Mouse (Mus musculus): Measurements from ENCODE around the gene Ttc7b. TPM values are rescaled to one million over a fixed set of nuclear protein-coding genes. Genes with fewer than 3 reads are reported as not detected.

The Ttc7b gene
- total RNA-seq, 2 experiments from 2014 or later: 75.9 to 82.8 TPM

GRCm38 (mm10) chr12:100381941-100382340 lies 138.7 kb downstream of the Ttc7b start:
- DNase-seq: no peak

DNA sequence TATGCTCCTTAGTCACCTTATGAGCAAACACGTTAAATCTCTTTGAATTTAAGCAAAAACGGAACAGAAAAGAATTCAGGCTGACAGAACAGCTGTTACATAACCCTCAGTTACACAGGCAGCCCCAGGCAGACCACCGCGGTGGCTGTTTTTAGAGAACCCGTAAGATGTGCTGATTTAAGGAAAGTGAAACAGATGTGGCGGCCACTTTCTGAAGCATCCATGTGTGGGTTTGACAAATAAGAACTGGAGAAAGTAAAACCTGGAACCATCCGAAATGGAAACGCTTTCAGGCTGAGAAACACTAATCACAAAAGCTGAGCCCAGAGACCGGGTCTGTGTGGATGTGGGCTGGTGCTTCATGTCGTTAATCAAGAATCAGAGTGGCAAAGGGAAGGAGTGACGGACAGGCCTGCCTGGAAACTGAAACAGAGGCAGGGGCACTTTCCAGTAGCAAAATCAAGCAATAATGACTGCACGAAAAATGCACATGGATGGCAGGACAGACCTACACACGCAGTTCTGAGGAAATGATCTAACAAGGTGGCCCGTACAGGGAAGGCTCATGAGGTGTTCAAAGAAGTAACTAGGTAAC lies 139.8 kb downstream of the Ttc7b start:
- DNase-seq: no peak

- DNase-seq: no peak
These were observed 140.8 kb downstream of the Ttc7b start for GRCm38 (mm10) chr12:100379833-100380232.

GRCm38 (mm10) chr12:100378266-100378665 lies 142.4 kb downstream of the Ttc7b start:
- DNase-seq: no peak

GRCm38 (mm10) chr12:100377791-100378190 lies 142.8 kb downstream of the Ttc7b start:
- DNase-seq: no peak

DNA sequence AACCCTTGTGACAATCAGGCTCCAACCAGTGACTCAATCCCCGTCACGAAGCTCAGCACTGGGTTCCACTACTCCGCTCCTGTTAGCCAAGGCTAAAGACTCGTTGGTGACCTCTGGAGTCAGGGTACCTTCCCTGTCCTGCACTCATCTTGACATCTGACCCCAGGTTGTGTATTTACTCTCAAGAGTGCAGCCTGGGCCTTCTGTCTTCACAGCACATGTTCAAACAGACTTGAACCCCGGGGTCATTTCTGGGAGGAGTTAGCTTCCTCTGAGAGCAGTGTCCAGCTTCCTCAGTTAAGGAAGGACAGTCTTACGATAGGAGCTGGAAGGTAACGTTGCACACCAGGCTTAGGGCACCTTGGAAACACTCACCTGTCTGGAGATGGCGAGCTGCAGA lies 144.8 kb downstream of the Ttc7b start:
- no peak for DNase-seq

DNA sequence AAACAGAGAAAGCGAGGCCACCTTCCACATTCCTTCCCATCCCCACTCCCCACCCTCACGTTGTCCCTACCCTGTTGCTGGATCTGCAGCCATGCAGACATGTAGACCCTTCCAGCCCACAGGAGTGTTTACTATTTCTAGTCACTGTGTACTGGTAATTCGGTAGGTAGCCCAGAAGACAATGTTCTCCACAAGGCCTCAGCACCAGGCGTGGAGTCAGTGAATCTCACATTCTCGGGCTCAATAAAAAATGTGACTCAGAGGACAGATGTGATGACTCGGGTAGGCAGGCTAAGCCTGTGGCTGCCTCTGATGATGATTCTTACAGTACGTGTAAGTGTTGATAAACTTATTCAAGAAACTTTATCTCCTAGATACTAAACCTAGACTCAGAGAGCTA lies 147.8 kb downstream of the Ttc7b start:
- DNase-seq: peak; percentile 33 to 38

DNA sequence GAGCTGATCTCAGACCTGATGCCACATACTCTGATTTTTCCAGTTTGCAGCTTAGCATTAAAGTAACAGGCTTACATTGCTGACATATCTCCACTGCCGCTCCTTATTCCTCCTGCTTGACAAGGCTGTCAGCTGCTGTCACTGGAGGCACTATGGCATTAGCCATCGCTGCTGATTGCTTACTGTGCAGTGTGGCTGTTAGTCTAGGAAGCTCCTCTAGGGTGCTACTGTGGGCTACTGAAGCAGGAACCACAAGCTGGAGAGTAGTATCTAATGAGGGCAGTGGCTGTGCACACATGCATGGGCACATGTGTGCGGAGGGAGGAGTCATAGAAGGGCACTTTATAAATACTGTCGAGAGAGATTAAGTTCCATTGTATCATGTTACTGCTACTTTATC lies 148.6 kb downstream of the Ttc7b start:
- no peak for DNase-seq

DNA sequence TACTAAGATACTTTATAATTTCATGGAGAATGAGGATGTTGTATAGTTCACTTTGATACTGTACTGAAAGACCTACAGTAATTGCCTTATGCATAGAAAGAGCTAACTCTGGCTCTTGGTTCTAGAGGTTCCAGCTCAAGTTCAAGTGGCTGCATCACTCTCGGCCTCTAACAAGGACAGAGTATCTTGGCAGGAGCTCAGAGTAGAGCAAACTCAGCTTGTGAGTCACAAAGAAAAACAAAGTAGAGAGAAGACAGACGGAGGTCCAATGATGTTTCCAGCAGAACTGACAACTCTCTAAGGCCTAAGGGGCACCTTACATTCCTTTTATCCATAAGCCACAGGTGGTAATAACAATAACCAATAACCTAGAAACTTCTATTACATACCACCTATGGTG lies 150.8 kb downstream of the Ttc7b start:
- peak; percentile 32 to 49 for DNase-seq

DNA sequence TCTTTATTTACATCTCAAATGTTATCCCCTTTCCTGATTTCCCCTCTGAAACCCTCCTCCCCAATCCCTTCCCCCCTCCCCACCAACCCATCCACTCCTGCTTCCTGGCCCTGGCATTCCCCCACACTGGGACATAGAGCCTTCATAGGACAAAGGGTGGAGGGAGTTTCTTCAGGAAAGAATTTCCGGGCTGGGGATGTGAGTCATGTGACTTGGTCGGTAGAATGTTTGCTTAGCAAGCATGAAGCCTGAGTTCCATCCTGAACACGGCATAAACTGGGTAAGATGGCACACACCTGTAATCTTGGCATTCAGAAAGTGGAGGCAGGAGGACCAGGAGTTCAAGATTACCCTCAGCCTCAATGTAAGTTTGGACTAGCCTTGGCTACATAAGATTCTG lies 151.4 kb downstream of the Ttc7b start:
- no peak for DNase-seq

DNA sequence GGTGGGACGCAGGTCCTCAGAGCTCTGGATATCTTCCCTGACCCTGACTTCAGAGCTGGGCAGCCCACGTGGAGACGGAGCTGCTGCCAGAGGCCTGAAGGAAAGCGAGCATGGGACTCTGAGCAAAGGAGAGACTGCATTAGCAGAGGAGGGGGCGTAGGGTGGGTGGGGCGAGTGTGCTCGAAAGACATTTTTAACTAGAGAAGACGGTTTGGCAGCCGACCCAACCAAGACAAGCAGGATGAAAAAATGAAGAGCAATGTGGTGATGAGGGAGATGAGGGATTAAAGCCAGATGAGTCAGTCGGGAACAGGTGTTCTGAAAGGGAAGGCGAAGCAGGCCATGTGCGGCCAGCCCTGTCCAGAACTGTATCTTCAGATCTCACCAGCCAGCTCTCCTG lies 159.3 kb downstream of the Ttc7b start:
- DNase-seq: no peak

- DNase-seq: no peak
These were observed 162.5 kb downstream of the Ttc7b start for GRCm38 (mm10) chr12:100358040-100358620.

GRCm38 (mm10) chr12:100356407-100356806 lies 164.2 kb downstream of the Ttc7b start:
- DNase-seq: no peak

DNA sequence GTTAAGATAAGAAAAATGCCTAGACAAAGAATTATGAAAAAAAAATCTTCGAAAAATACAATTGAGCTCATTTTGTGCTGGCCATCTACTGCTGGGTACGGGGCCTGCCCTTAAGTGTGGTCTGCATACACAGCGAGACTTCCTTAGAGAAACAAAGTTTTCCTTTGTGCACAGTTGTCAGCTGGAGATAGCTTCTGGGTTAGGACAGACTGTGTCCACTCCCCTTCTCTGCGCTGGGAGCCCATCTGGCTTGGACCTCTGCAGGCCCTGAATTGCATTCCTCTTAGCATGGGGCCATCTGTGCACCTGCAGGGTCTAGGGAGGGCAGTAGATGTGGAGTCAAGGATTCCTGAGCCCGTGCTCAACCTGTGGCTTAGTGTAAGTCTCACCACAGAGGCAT lies 165.1 kb downstream of the Ttc7b start:
- DNase-seq: no peak

- peak; percentile 69 to 70 for DNase-seq
These were observed 166.7 kb downstream of the Ttc7b start for GRCm38 (mm10) chr12:100353954-100354353.

DNA sequence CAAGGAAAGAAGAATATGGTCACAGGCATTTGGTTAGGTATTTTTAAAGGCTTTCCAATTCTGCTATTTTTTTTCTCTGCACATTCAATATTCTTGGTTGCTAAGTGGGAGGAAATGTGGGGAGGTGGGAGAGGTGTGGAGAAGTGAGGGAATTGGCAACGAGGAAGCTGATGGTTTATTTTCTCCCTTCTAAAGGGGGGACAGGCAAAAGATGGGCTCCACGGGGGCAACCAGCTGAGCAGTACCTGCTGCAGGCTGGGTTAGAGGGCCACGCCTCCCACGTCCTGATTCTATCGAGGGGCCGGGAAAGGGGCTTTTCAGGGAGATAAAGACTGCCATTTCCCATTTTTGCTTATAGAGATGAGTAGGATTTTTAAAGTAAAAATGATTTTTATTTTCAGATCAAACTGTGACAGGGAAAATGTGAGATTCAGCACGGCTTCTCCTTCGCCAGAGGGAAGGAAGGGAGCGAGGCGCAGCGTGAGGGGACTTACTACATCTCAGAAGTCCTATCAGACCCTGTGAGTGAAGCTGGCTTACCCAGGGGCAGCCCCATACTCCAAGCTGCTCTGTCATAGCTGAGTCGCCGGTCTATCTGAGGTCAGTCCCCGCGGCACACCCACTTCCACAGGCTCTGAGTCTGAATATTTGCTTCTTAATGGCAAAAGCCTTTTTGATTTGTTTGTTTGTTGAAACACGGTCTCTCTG lies 167.4 kb downstream of the Ttc7b start:
- no peak for DNase-seq

GRCm38 (mm10) chr12:100352094-100352493 lies 168.5 kb downstream of the Ttc7b start:
- DNase-seq: no peak

DNA sequence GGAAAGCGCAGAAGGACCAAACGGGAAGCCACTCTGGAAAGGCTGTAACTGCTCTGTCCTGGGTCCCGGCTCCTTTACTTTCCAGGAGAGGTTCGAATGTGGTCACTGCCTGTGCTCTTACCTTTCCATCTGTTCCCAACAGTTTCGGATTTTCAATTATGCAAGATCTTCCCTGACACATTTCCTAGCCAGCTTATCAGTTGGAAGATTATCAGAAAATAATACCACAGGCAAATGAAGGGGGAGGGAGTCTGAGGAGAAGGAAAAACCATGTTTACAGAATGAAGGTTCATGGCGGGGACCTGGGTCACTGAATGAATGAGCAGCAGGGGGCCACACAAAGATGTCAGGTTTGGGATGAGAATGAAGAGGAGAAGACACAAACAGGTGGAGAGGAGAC lies 177.1 kb downstream of the Ttc7b start:
- DNase-seq: no peak

GRCm38 (mm10) chr12:100341614-100342013 lies 179.0 kb downstream of the Ttc7b start:
- DNase-seq: no peak

DNA sequence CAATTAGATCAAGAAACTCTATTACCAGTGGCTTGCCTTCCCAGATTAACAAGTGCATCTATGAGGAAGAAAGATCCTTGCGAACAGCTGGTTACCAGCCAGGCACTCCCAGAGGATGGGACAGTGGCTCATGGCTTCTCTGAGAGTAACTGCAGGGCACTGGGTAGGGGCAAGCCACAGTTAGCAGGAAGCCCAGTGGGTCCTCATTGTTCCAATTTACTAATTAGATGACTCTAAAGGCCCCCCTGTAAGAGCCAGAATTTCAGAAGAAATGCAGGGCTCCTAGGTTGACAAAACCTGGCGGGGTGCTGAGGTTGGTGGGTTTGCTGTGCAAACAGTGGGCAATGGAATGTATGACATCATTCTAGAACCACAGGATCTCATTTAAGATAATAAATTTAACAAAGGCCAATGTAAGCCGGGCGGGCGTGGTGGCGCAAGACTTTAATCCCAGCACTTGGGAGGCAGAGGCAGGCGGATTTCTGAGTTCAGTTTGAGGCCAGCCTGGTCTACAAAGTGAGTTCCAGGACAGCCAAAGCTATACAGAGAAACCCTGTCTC lies 179.6 kb downstream of the Ttc7b start:
- DNase-seq: no peak

DNA sequence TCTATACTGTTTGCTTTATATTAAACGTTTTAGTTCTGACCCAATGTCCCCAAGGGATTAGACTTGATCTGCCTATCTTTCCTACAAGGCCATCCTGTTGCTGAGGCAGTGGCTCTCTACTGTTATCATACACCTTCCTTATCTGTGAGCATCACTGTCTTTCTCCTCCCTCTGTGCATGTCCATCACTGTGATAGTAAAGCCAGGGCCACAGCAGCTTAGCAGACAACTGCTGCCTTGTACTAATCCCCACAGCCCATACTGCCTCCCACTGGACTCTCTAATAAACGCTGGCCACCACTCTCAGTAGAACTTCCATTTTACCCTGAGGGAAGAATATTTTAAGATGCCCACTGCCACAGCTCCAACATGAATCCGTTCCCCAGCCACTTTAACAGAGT lies 182.6 kb downstream of the Ttc7b start:
- no peak for DNase-seq

GRCm38 (mm10) chr12:100337351-100338018 lies 183.1 kb downstream of the Ttc7b start:
- peak in 1 of 2 experiments; percentile 36 for DNase-seq

GRCm38 (mm10) chr12:100336241-100336640 lies 184.4 kb downstream of the Ttc7b start:
- DNase-seq: no peak
